Mouse (Mus musculus) heart, adult 2 months (tissue): ENCODE data around the gene Rps12-ps3. TPM values are rescaled to one million over a fixed set of nuclear protein-coding genes. Genes with fewer than 3 reads are reported as not detected.

ENCODE experiments used
- DNase-seq, 2 experiments: peaks; one replicate each; pipeline ENCODE4 v3.0.0; 2021
- H3K27ac ChIP-seq: fragments of 200-600 bp; 2 replicates; pipeline ENCODE4 v1.8.1; 2022
- H3K27me3 ChIP-seq: fragments of 200-500 bp; 2 replicates; pipeline ENCODE4 v1.6.1; 2012; ENCODE audit warnings: mild to moderate bottlenecking, low read length, inconsistent platforms, mixed read lengths; ENCODE audit not compliant: control insufficient read depth, insufficient read depth
- H3K36me3 ChIP-seq: fragments of 200-500 bp; 2 replicates; pipeline ENCODE4 v1.6.1; 2012; ENCODE audit warnings: low read length, inconsistent platforms; ENCODE audit not compliant: control insufficient read depth, insufficient read depth
- H3K4me1 ChIP-seq: fragments of 200-500 bp; 2 replicates; pipeline ENCODE4 v1.6.1; 2011; ENCODE audit warnings: low read length; ENCODE audit not compliant: control insufficient read depth, insufficient read depth
- H3K4me3 ChIP-seq: fragments of 200-600 bp; 2 replicates; pipeline ENCODE4 v1.8.1; 2022
- H3K79me2 ChIP-seq: fragments of 200-500 bp; replicated peaks from 2 replicates; pipeline ENCODE4 v1.6.1; 2012; ENCODE audit warnings: mild to moderate bottlenecking, inconsistent platforms, low read length, moderate library complexity, mixed read lengths; ENCODE audit not compliant: control insufficient read depth, insufficient read depth
- H3K9ac ChIP-seq: fragments of 200-500 bp; 2 replicates; pipeline ENCODE4 v1.6.1; 2012; ENCODE audit warnings: low read depth, mild to moderate bottlenecking, control low read depth, inconsistent platforms, low read length, mixed read lengths
- CTCF ChIP-seq: fragments of 200-600 bp; IDR thresholded peaks from 2 replicates; pipeline ENCODE4 v1.8.1; 2022; ENCODE audit warnings: antibody characterized with exemption, mild to moderate bottlenecking, moderate library complexity
- EP300 ChIP-seq: fragments of 200-500 bp; IDR thresholded peaks from 2 replicates; pipeline ENCODE4 v1.6.1; 2011; ENCODE audit warnings: low read depth, low read length, control low read depth; ENCODE audit not compliant: insufficient read depth
- POLR2A ChIP-seq: fragments of 200-500 bp; IDR thresholded peaks from 2 replicates; pipeline ENCODE4 v1.6.1; 2011; ENCODE audit warnings: mild to moderate bottlenecking, low read depth, low read length, control low read depth; ENCODE audit not compliant: insufficient read depth
- WGBS: fragments of 180-500 bp; shearing (Covaris S2); methylation state at CpG from one replicate; pipeline ENCODE4 v1.1.7; 2018; 5-methylcytosine and 5-hydroxymethylcytosine counted together
- intact Hi-C: fragments of 180-260 bp; cut with DNase I; formaldehyde crosslinking; loops from one replicate; pipeline ENCODE4 v1.15.1; 2025
- polyA plus RNA-seq: library from polyadenylated mRNA; depleted of rRNA; stranded (reverse); fragments of >200 nt; gene quantifications from 2 replicates; pipeline ENCODE4 v1.2.3, GENCODE M21; 2012
- total RNA-seq, 2 experiments: library from RNA; stranded (reverse); gene quantifications; 2 replicates each; pipeline ENCODE4 v1.2.3; 2021

Rps12-ps3 gene
- total and polyA plus RNA-seq, 3 experiments, result 251 to 927 (median 301) TPM

DNA sequence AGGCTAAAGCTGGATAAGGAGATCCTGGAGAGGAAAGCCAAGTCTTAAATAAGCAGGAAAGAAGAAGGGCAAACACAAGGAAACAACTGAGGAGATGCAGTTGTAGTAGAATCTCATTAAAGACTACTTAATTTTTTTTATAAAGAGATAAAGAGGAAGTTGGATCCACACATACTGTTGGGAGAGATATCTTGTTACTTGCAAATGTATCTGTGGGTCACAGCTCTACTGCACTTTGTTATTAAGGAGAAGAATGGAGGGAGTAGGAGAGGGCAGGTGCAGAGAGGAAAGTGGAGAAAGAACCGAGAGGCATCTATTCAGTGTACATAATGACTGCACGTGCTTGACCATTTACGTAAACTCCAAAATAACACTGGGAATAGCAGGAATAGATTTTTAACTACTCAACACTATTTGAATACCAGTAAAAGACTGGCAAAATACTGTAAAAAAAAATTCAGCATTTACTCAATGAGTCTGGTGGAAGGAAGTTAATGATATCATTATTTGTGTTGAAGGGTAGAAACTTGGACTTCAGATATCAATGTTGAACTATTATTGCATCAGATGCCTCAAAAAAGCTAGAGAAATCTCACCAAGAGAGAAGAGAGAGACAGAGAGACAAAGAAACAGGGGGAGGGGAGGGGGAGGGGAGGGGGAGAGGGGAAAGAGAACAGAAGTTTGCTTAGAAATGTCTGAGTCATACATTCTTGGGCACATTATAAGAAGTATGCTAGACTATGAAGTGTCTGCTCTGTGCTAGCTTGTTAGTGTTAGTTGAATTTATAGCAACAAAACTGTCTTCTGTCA, 16.0 kb downstream of the Rps12-ps3 start:
- peaks cover 2% of the 10 kb centered on the region for H3K4me1 ChIP-seq
- peaks cover 7% of the 10 kb centered on the region for H3K36me3 ChIP-seq
- H3K4me3 ChIP-seq, result no peak overlapping the region
- peaks cover 2% of the 10 kb centered on the region; the same call in 1 of the 2 replicates for H3K79me2 ChIP-seq
- intact Hi-C loops, result no loop called here
- WGBS, result 85% methylated on average over 3 of the region's 3 CpGs
- H3K9ac ChIP-seq, result no peak overlapping the region
- H3K27me3 ChIP-seq, result no peaks in the 10 kb centered on the region
- DNase-seq, result no peak
- TF ChIP-seq POLR2A, result no peak
- no peak for TF ChIP-seq EP300
- no peak for TF ChIP-seq CTCF
- H3K27ac ChIP-seq, result no peak overlapping the region

DNA sequence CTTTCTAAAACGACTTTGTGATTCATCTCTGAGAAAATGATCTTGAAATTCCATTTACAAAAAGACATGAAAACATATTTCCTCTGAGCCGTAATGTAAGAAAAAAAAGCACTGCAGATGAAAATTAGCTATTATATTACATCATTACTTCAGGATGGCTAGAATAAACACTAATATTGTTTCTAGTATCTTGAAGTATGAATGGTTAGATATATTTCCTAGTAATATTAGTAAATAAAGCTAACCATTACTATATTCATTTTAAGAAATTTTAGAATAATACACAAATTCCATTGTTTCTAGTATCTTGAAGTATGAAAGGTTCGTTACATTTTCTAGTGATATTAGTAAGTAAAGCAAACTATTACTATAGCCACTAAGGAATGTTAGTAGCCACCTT, 17.8 kb downstream of the Rps12-ps3 start:
- H3K79me2 ChIP-seq, result peaks cover 4% of the 10 kb centered on the region
- H3K27me3 ChIP-seq, result no peaks in the 10 kb centered on the region
- H3K36me3 ChIP-seq, result peaks cover 10% of the 10 kb centered on the region
- DNase-seq, result no peak
- H3K9ac ChIP-seq, result no peak overlapping the region
- H3K4me3 ChIP-seq, result no peak overlapping the region
- H3K4me1 ChIP-seq, result peaks cover 3% of the 10 kb centered on the region
- H3K27ac ChIP-seq, result no peak overlapping the region
- intact Hi-C loops, result loop anchor here (10.0 kb wide), 1 partner anchor 395 kb away; the partner anchor contains the start of genes Eno4 and Hspa12a
- no peak for TF ChIP-seq CTCF
- TF ChIP-seq POLR2A, result no peak
- no peak for TF ChIP-seq EP300
- WGBS, result 68% methylated on average over 3 of the region's 3 CpGs

DNA sequence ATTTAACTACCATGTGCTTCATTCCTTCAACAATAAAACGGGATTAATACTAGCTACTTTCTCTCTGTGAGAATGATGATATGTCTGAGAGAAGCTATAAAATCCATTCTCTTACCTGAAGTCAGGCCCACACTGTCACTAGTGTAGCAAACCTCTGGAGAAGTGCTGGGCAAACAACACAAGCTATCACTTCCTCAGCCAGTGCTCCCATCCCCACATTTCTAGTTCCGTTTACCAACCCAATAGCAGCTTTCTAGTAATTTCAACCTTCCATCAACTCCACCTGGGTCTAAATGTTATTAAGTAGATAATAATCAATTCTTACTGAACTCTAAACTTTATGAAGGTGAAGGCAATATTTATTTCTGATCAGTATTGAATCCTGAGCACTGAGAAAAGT, 20.9 kb downstream of the Rps12-ps3 start:
- no peak overlapping the region for H3K4me3 ChIP-seq
- peaks cover 10% of the 10 kb centered on the region for H3K36me3 ChIP-seq
- intact Hi-C loops, result loop anchor here (10.0 kb wide), 1 partner anchor 398 kb away; the partner anchor contains the start of genes Eno4 and Hspa12a
- H3K4me1 ChIP-seq, result peaks cover 3% of the 10 kb centered on the region
- WGBS, result 36% methylated on average over 2 of the region's 2 CpGs
- H3K27ac ChIP-seq, result no peak overlapping the region
- no peak for DNase-seq
- TF ChIP-seq POLR2A, result no peak
- no peak for TF ChIP-seq EP300
- TF ChIP-seq CTCF, result no peak
- H3K27me3 ChIP-seq, result no peaks in the 10 kb centered on the region
- H3K79me2 ChIP-seq, result peaks cover 5% of the 10 kb centered on the region
- no peak overlapping the region; the same call in 1 of the 2 replicates for H3K9ac ChIP-seq

DNA sequence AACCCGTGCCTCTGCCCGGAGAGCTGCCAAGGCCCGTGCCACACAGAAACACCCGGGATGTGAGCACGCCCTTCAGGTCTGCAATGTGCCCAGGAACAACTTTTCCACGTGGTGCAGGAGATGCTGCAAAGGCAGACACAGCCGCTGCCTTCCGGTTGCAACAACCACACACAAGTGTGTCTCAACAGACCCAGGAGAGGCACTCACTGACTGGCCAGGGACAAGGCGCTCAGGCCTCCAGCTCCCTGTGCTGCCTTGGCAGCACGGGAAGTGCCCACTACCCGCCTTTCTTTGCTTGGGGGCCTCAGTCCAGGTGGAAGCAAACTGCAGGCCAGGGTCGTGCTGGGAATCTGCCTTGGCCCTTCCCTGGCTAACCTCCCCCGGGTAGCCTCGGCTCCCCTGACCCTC, 22.2 kb downstream of the Rps12-ps3 start:
- peaks cover 10% of the 10 kb centered on the region for H3K36me3 ChIP-seq
- no peaks in the 10 kb centered on the region for H3K27me3 ChIP-seq
- H3K4me3 ChIP-seq, result peak overlapping the region; percentile 92
- 1% methylated on average over 14 of the region's 14 CpGs for WGBS
- TF ChIP-seq EP300, result no peak
- TF ChIP-seq CTCF, result no peak
- TF ChIP-seq POLR2A, result no peak
- peak overlapping the region; percentile 92; the same call in 1 of the 2 replicates for H3K27ac ChIP-seq
- H3K4me1 ChIP-seq, result peaks cover 3% of the 10 kb centered on the region
- H3K79me2 ChIP-seq, result peaks cover 5% of the 10 kb centered on the region
- peak; percentile 40 to 49 for DNase-seq
- H3K9ac ChIP-seq, result peak overlapping the region; percentile 94
- intact Hi-C loops, result loop anchor here (10.0 kb wide), 1 partner anchor 400 kb away; the partner anchor contains the start of genes Eno4 and Hspa12a

DNA sequence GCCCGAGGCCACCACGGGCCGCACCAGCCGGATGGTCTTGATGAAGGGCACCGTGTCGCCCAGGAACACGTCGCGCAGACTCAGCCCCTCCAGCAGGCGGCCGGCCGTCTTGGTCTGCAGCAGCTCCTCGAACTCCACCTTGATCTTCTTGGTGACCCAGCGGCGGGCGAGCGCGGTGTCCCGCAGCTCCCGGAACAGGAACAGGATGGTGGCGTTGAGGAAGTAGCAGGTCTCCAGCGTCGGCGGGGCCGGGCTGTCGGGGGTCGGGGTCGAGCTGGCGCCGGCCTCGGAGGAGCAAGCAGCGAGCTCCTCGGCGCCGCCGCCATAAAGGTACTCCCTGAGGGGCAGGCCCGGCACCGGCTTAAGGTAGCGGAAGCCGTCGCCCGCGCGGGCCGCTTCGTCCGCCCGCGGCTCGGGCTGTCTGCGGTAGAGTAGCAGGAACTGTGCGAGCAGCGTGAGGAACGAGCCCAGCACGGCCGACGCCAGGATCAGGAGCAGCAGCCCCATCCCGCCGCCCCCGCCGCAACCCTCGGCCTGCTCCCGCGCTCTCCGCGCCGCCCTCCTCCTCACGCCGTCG, 23.1 kb downstream of the Rps12-ps3 start:
- intact Hi-C loops, result loop anchor here (10.0 kb wide), 1 partner anchor 400 kb away; the partner anchor contains the start of genes Eno4 and Hspa12a
- Histone ChIP-seq H3K4me1 (peaks cover 3% of the 10 kb centered on the region), H3K27me3 (no peaks in the 10 kb centered on the region), H3K4me3 (peak overlapping the region; percentile 92), H3K9ac (peak overlapping the region; percentile 94), H3K27ac (peak overlapping the region; percentile 92), H3K79me2 (peaks cover 5% of the 10 kb centered on the region), H3K36me3 (peaks cover 10% of the 10 kb centered on the region)
- TF ChIP-seq POLR2A (no peak), EP300 (no peak), CTCF (peak; percentile 41)
- DNase-seq, result peak; percentile 74 to 76
- under 1% methylated on average over 68 of the region's 70 CpGs for WGBS

DNA sequence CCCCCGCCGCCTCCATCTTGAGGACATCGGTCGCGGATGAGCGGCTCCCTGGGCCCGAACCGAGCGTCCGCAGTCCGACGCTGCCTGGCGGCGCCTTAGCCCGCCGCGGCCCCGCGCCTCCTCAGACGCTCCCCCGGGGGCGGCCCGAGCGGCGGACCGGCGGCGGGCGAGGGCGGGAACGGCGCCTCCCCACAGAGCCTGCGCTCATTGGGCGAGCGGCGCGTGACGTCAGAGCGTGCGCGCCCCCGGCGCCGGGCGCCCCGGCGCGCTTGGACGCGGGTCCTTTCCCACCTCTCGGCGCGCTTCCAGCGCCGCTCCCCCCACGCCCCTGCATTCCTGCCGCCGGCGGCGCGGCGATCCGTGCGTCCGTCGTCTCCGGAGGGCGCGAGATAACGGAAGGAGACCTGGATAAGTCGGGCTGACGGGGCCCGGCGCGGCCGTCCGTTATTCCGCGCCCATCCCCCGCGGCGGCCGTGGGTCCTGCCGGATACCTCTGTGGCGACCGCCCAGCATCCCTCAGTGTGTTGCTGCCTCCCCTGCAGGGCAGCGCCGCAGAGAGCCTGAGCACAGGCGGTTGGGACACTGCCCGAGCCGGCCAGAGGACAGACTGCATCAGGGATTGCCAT, 23.7 kb downstream of the Rps12-ps3 start, which contains the start of gene Pdzd8:
Gene Pdzd8, minus strand, starts transcription at position 123 of the 626 bp plus-strand sequence.
- H3K27me3 ChIP-seq, result no peaks in the 10 kb centered on the region
- 1% methylated on average over 90 of the region's 91 CpGs for WGBS
- peak within 1 kb of the TSS; percentile 92 for H3K4me3 ChIP-seq
- intact Hi-C loops, result loop anchor here (2.0 to 10.0 kb wide), 2 partner anchors 401 to 881 kb away; partner anchors contain the start of genes Eno4, Fam204a and Hspa12a
- H3K79me2 ChIP-seq, result peaks cover 5% of the 10 kb centered on the region
- peak; percentile 95 to 96 for DNase-seq
- peak; percentile 42 for TF ChIP-seq CTCF
- TF ChIP-seq POLR2A, result no peak
- TF ChIP-seq EP300, result no peak
- peaks cover 10% of the 10 kb centered on the region for H3K36me3 ChIP-seq
- H3K4me1 ChIP-seq, result peaks cover 3% of the 10 kb centered on the region
- H3K27ac ChIP-seq, result peak within 1 kb of the TSS; percentile 92
- peak within 1 kb of the TSS; percentile 94 for H3K9ac ChIP-seq
